Mouse (Mus musculus) heart, embryonic 13.5 days (tissue): ENCODE data around the gene Slc38a9. TPM values are rescaled to one million over a fixed set of nuclear protein-coding genes. Genes with fewer than 3 reads are reported as not detected.
"Not testable (repeated sequence)": the region's sequence is repeated elsewhere in the genome, so short reads cannot be mapped to it uniquely, and the experiment has no call there.

Source experiments
- ATAC-seq: fragments of 200-750 bp; cut with Nextera tagmentation; 2 replicates; pipeline ENCODE4 v1.8.0; 2017; ENCODE audit warnings: moderate TSS enrichment; ENCODE audit not compliant: insufficient number of reproducible peaks, low FRiP score, low TSS enrichment; ENCODE audit errors: extremely low read depth
- H3K27ac ChIP-seq: fragments of 300-500 bp; sonication (generic); replicated peaks from 2 replicates; pipeline ENCODE4 v1.5.1; 2015; ENCODE audit warnings: moderate library complexity, mild to moderate bottlenecking, inconsistent platforms
- H3K27me3 ChIP-seq: fragments of 300-500 bp; sonication (generic); replicated peaks from 2 replicates; pipeline ENCODE4 v1.6.1; 2015; ENCODE audit warnings: mild to moderate bottlenecking, inconsistent platforms
- H3K36me3 ChIP-seq: fragments of 300-500 bp; sonication (generic); 2 replicates; pipeline ENCODE4 v1.6.1; 2015; ENCODE audit warnings: mild to moderate bottlenecking, inconsistent platforms
- H3K4me1 ChIP-seq: fragments of 300-500 bp; sonication (generic); 2 replicates; pipeline ENCODE4 v1.6.1; 2015; ENCODE audit warnings: inconsistent platforms
- H3K4me2 ChIP-seq: fragments of 300-500 bp; sonication (generic); 2 replicates; pipeline ENCODE4 v1.6.1; 2015; ENCODE audit warnings: inconsistent platforms, mild to moderate bottlenecking, moderate library complexity
- H3K4me3 ChIP-seq: fragments of 300-500 bp; sonication (generic); 2 replicates; pipeline ENCODE4 v1.5.1; 2015; ENCODE audit warnings: moderate library complexity, mild to moderate bottlenecking, inconsistent platforms
- H3K9ac ChIP-seq: fragments of 300-500 bp; sonication (generic); 2 replicates; pipeline ENCODE4 v1.6.1; 2015; ENCODE audit warnings: inconsistent platforms, mild to moderate bottlenecking, moderate library complexity
- H3K9me3 ChIP-seq: fragments of 300-500 bp; sonication (generic); 2 replicates; pipeline ENCODE4 v1.6.1; 2016; ENCODE audit warnings: inconsistent platforms
- WGBS: fragments of 180-500 bp; shearing (Covaris S2); methylation state at CpG from one replicate; pipeline ENCODE4 v1.1.7; 2015; ENCODE audit warnings: mixed read lengths; 5-methylcytosine and 5-hydroxymethylcytosine counted together
- polyA plus RNA-seq: library from polyadenylated mRNA; unstranded; fragments of >200 nt; fragmentation: Nextera tagmentation; extraction: Ambion mirVana; gene quantifications from 2 replicates; pipeline ENCODE4 v1.2.1, GENCODE M21; 2015

Slc38a9 gene
- polyA plus RNA-seq, 1 experiment from 2014 or later, result 10.3 TPM

DNA sequence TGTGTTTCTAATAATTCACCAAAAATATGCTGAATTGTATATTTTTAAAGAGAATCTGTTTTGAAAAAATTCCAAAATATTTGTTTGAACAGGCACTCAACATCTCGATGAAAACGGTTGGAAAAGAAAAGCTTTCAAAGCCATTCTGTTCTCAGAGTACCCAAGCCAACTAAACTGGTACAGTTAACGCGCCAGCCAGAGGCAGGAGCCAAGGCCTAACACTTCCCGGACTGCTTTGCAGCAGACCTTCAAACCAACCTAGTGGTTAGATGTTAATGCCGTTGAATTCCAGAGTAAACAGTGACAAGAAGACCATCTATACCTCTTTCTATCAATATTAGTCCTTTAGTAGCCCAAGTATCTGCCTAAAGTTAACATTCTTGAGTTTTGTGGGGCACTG, 23.4 kb downstream of the Slc38a9 start:
- Histone ChIP-seq H3K4me3 (no peak overlapping the region), H3K36me3 (no peaks in the 10 kb centered on the region), H3K4me2 (no peak overlapping the region), H3K27ac (no peak overlapping the region), H3K9ac (no peak overlapping the region), H3K9me3 (no peaks in the 10 kb centered on the region), H3K27me3 (no peaks in the 10 kb centered on the region), H3K4me1 (peaks cover 34% of the 10 kb centered on the region)
- ATAC-seq, result no peak
- WGBS, result 81% methylated on average over 6 of the region's 6 CpGs

DNA sequence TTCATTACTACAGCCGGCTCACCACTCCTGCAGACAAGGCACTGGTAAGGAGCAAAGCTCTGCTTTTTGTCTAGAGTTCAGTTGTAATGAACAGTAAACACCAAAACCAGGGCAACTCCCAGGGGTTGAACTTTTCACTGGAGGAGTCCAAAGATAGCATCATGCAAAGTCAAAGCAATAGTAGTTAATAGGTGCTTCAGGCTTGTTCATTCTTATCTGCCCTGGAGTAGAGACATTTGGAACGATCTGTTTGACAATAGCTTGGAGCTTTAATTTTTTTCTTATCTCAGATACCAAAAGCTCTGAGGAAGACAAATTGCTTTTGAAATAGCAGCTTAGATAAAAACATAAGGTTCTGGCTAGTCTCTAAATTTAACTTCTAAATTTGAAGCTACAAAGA, 25.6 kb downstream of the Slc38a9 start:
- 0 out of 2 replicates have a peak, but pooled peaks cover 3% of the 10 kb centered on the region for H3K36me3 ChIP-seq
- H3K27ac ChIP-seq, result no peak overlapping the region
- H3K9me3 ChIP-seq, result no peaks in the 10 kb centered on the region
- no peak overlapping the region for H3K9ac ChIP-seq
- H3K27me3 ChIP-seq, result no peaks in the 10 kb centered on the region
- H3K4me2 ChIP-seq, result no peak overlapping the region
- ATAC-seq, result no peak
- H3K4me3 ChIP-seq, result no peak overlapping the region
- 22% methylated on average over 2 of the region's 2 CpGs for WGBS
- peaks cover 34% of the 10 kb centered on the region for H3K4me1 ChIP-seq

DNA sequence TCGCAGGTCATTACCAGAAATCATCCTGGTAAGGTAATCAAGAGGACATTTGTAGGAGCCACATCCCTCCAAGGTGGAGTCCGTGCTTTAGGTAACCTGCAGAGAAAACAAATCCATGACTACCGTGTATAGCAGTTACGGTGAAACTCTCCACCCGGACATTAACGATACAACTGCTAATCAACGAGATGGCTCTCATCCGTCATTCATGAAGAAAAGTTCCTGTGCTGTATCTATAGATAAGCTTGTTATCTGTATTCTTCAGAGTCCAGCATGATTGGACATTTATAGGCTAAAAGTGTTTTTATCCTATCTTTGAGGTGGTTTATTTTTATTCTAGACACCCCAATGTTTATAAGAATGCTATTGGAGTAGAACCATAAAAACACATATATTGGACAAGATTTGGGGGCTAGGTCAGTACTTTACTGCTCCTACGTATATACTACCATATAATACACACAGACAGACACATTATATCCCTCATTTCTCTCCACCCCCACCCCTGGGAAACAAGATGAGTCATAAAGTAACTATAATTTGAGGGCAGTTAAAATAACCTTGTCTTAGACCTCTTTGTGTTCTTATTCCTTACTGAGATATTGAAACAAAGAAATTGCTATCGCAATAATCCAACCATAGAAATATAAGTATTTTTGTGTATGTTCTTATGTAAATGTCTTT, 32.5 kb downstream of the Slc38a9 start:
- H3K4me3 ChIP-seq, result no peak overlapping the region
- peaks cover 8% of the 10 kb centered on the region for H3K4me1 ChIP-seq
- H3K27ac ChIP-seq, result no peak overlapping the region
- 0 out of 2 replicates have a peak, but pooled peaks cover 5% of the 10 kb centered on the region for H3K9me3 ChIP-seq
- H3K4me2 ChIP-seq, result no peak overlapping the region
- peaks cover 20% of the 10 kb centered on the region for H3K36me3 ChIP-seq
- ATAC-seq, result no peak
- H3K27me3 ChIP-seq, result no peaks in the 10 kb centered on the region
- 81% methylated on average over 10 of the region's 10 CpGs for WGBS
- no peak overlapping the region for H3K9ac ChIP-seq

DNA sequence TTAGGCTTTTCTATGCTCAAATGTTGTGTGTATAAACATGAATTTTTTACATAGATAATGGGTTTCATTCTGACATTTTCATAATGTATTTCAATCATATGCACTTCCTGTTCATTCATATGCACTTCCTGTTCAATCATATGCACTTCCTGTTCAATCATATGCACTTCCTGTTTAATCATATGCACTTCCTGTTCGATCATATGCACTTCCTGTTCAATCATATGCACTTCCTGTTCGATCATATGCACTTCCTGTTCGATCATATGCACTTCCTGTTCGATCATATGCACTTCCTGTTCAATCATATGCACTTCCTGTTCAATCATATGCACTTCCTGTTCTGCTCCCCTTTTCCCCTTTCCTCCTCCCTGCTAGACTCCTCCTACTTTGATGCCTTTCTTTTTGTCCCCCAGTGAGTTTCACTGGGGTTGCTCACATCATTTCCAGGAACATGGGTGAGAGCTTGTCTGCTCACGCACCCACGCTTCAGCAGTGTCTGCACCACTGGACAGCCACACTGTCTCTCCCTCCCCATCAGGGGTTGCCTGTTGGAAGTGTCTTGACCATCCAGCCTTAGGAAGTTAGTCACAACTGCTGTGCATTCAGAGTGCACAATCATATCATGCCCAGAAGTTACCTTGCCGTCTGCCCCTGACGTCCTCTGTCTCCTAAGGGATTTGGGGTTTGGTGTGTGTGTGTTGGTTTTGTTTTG, 35.1 kb downstream of the Slc38a9 start:
- Histone ChIP-seq H3K27me3 (no peaks in the 10 kb centered on the region), H3K4me1 (peaks cover 4% of the 10 kb centered on the region; the same call in 1 of the 2 replicates), H3K4me3 (no peak overlapping the region), H3K36me3 (peaks cover 33% of the 10 kb centered on the region), H3K9me3 (0 out of 2 replicates have a peak, but pooled peaks cover 5% of the 10 kb centered on the region), H3K27ac (no peak overlapping the region), H3K4me2 (no peak overlapping the region), H3K9ac (no peak overlapping the region)
- WGBS, result 91% methylated on average over 8 of the region's 8 CpGs
- no peak for ATAC-seq

DNA sequence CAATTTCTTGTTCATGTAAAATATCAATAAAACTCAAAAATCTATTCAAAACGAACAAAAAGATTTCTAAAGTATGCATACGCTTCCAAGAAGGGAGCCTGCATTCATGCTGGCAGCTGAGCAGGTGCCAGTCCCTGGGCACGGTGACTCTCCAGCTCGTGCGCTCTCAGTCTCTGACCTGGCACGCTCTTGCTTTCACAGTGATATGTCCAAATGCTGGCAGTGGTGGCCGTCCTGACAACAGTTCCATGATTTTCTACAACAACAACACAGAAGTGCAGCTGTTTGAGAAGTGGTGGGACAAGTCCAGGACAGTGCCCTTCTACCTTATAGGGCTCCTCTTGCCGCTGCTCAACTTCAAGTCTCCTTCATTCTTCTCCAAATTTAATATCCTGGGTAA, 40.7 kb downstream of the Slc38a9 start:
- peaks cover 35% of the 10 kb centered on the region for H3K36me3 ChIP-seq
- H3K4me2 ChIP-seq, result no peak overlapping the region
- H3K4me1 ChIP-seq, result peaks cover 4% of the 10 kb centered on the region; the same call in 1 of the 2 replicates
- H3K9ac ChIP-seq, result no peak overlapping the region
- no peaks in the 10 kb centered on the region for H3K9me3 ChIP-seq
- WGBS, result 87% methylated on average over 8 of the region's 8 CpGs
- H3K4me3 ChIP-seq, result no peak overlapping the region
- no peak overlapping the region for H3K27ac ChIP-seq
- no peaks in the 10 kb centered on the region for H3K27me3 ChIP-seq
- no peak for ATAC-seq

DNA sequence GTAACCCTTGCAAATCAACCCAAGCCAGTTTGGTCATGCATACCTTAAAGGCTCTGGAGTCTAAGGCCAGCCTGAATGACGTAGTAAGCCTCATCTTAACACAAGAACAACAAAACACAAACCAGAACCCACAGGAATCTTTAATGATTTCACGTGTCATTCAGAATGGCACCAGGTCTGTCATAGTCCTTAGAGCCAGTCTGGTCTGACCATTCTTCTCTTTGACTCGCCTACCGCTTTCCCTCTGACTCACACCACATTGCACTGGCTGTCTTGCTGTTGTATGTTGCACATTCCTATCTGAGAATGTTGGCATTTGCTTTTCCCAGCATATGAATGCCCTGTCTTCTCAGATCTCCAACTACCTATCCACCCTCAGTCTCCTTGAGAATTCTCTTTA, 45.8 kb downstream of the Slc38a9 start:
- Histone ChIP-seq H3K9ac (no peak overlapping the region), H3K4me2 (no peak overlapping the region), H3K27me3 (no peaks in the 10 kb centered on the region), H3K4me1 (peaks cover 9% of the 10 kb centered on the region; the same call in 1 of the 2 replicates), H3K9me3 (no peaks in the 10 kb centered on the region), H3K27ac (no peak overlapping the region), H3K36me3 (peaks cover 17% of the 10 kb centered on the region; the same call in 1 of the 2 replicates), H3K4me3 (no peak overlapping the region)
- 85% methylated on average over 4 of the region's 4 CpGs for WGBS
- ATAC-seq, result no peak

DNA sequence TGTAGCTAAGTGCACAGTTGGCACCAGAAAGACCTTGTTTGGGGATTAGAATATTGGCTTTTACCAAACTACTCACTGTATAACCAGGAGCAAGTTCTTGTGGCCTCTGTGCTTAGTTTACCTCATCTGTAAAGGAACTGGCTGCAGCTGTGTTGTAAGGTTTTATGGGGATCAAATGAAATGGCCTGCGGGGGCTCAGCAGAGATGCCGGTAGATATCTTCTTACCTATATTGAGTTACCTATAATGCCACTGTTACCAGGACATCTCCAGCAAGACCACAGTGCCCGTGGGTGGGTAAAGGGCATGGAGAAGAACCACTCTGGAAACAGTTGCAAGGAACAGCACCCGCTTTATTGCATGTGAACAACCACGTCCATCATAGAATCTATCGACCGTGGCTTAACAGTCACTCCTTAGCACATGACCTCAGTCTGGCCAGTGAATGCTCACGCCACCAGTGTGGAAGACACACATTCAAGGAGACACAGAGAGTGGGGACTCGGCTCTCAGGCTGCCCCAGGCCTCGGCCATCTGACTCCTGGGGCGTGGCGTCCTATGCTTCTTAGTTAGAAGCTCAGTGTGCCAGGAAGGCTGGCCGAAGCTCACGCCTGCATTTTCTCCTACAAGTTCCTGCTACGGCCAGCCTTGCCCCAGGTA, 59.7 kb downstream of the Slc38a9 start:
- H3K9me3 ChIP-seq, result no peaks in the 10 kb centered on the region
- no peak overlapping the region for H3K27ac ChIP-seq
- H3K27me3 ChIP-seq, result no peaks in the 10 kb centered on the region
- WGBS, result 87% methylated on average over 15 of the region's 15 CpGs
- no peak overlapping the region for H3K4me2 ChIP-seq
- peaks cover 11% of the 10 kb centered on the region; the same call in 1 of the 2 replicates for H3K36me3 ChIP-seq
- no peak overlapping the region for H3K9ac ChIP-seq
- ATAC-seq, result no peak
- no peak overlapping the region for H3K4me3 ChIP-seq
- H3K4me1 ChIP-seq, result no peaks in the 10 kb centered on the region

DNA sequence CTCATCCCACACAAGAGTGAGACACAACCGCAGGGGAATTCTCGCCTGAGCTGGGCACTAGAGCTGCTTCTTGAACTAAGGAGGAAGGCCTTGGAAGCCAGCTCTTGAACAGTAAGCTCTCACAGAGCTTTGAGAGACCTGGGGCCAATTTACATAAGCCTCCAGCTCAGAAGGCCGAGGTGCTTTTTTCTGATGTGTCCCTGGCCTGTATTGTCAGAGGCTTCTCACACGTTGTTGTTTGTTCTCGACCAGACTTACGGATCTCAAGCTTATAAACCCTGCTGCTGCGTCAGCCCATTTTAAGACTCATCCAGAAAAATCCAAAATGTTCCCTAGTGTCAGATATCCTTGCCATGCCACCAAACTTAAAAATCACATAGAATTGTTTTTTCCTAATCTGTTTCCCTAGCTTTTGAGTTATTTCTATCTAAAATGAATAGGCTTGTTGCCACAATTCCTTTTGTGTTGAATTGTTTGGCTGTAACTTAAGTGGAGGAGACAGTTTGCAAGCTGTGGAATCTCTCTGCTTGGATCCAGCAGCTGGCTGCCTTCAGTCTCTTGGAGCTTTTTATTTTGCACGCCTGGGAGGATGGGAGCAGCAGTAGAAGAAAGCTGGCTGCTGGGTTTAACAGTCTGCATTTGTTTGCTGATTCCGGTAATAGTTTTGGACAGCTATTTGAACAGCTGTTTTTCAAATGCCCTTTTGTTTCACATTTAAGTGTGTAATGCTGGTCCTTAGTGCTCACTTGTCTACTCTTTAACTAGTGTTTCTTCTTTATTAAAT, 61.6 kb downstream of the Slc38a9 start:
- no peak overlapping the region for H3K9ac ChIP-seq
- H3K4me1 ChIP-seq, result no peaks in the 10 kb centered on the region
- no peak for ATAC-seq
- peak overlapping the region; percentile 58 for H3K27ac ChIP-seq
- no peaks in the 10 kb centered on the region for H3K27me3 ChIP-seq
- H3K4me2 ChIP-seq, result no peak overlapping the region
- WGBS, result 64% methylated on average over 9 of the region's 9 CpGs
- no peaks in the 10 kb centered on the region for H3K9me3 ChIP-seq
- H3K36me3 ChIP-seq, result peaks cover 10% of the 10 kb centered on the region; the same call in 1 of the 2 replicates
- H3K4me3 ChIP-seq, result no peak overlapping the region

DNA sequence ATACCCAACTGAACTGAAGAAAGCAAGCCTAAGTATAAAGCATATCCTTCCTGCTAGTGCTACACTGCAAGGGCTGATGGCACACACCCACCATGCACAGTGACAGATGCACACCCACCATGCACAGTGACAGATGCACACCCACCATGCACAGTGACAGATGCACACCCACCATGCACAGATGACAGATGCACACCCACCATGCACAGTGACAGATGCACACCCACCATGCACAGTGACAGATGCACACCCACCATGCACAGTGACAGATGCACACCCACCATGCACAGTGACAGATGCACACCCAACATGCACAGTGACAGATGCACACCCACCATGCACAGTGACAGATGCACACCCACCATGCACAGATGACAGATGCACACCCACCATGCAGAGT, 63.7 kb downstream of the Slc38a9 start:
- H3K9ac ChIP-seq, H3K4me1 ChIP-seq, H3K9me3 ChIP-seq, H3K4me2 ChIP-seq, H3K27me3 ChIP-seq, H3K4me3 ChIP-seq, ATAC-seq, H3K27ac ChIP-seq: not testable (repeated sequence)
- peaks cover 17% of the 10 kb centered on the region for H3K36me3 ChIP-seq

DNA sequence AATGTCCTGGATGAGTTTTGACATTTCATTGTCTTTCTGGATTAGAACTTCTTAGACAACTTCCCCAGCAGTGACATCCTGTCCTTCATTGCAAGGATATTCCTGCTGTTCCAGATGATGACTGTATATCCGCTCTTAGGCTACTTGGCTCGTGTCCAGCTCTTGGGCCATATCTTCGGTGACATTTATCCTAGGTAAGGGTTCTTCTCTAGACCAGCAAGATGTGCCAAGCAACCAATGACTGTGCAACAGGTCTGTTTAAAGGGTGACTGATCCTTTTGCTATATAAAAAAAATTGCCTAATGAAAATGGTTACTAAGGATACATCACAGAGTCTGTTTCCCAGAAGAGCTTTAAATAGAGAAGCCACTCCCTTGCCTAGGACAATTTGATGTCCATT, 65.5 kb downstream of the Slc38a9 start:
- H3K4me1 ChIP-seq, result no peaks in the 10 kb centered on the region
- WGBS, result 57% methylated on average over 3 of the region's 3 CpGs

DNA sequence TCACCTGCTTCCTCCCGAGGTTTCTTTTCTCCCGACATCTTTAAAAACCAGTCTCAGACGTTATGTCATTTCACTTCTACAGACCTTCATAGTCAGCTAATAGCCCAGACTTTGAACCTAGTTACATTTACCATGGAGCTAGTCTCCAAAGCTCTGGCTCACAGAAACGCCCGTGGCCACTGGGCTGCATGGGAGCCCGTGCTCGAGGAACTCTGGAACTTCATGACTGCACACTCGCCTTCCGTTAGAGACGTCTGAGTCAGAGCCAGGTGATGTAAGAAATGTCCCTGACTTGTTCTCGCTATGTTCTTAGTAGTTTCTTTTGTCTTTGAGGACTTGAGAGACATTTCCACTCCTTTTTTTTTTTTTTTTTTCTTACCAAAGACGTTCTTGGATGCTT, 72.8 kb downstream of the Slc38a9 start:
- WGBS, result 83% methylated on average over 12 of the region's 12 CpGs
- Histone ChIP-seq H3K4me2 (no peak overlapping the region), H3K27ac (no peak overlapping the region)

More for the DNA sequence above, 65.5 kb downstream of the Slc38a9 start:
- H3K9me3 ChIP-seq, result no peaks in the 10 kb centered on the region
- no peak overlapping the region for H3K27ac ChIP-seq
- H3K4me2 ChIP-seq, result no peak overlapping the region
- peaks cover 19% of the 10 kb centered on the region for H3K36me3 ChIP-seq
- H3K9ac ChIP-seq, result no peak overlapping the region
- H3K4me3 ChIP-seq, result no peak overlapping the region
- ATAC-seq, result no peak
- no peaks in the 10 kb centered on the region for H3K27me3 ChIP-seq

More for the DNA sequence above, 72.8 kb downstream of the Slc38a9 start:
- Histone ChIP-seq H3K36me3 (peaks cover 27% of the 10 kb centered on the region), H3K9me3 (no peaks in the 10 kb centered on the region), H3K27me3 (no peaks in the 10 kb centered on the region), H3K4me1 (no peaks in the 10 kb centered on the region), H3K4me3 (no peak overlapping the region), H3K9ac (no peak overlapping the region)
- ATAC-seq, result no peak
